Mouse (Mus musculus) spleen, adult 2 months (tissue): ENCODE data around the gene Hnf1a.

Experiments used
- CTCF ChIP-seq: fragments of 200-500 bp; IDR thresholded peaks from 2 replicates; pipeline ENCODE4 v1.5.1; 2011; ENCODE audit warnings: mild to moderate bottlenecking, inconsistent platforms; ENCODE audit not compliant: insufficient read depth, insufficient read length, insufficient replicate concordance; ENCODE audit errors: extremely low read depth
- POLR2A ChIP-seq: fragments of 200-500 bp; IDR thresholded peaks from 2 replicates; pipeline ENCODE4 v1.6.1; 2011; ENCODE audit warnings: low read depth, low read length, inconsistent platforms

DNA sequence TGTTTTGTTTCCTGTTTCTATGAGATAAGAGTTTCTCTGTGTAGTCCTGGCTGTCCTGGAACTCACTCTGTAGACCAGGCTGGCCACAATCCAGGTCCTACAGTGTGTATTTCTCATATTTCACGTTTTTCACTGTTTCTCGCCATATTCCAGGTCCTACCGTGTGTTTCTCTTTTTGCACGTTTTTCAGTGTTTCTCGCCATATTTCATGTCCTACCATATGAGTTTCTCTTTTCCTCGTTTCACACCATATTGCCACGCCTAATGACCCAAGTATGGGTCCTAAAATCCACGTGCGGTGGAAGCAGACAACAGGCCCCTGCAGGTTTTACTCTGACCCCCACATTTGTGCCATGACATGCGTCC lies 48.5 kb downstream of the Hnf1a start:
- TF ChIP-seq CTCF (no peak), POLR2A (no peak; the same call in 1 of the 2 replicates)
